Mouse (Mus musculus) lung, embryonic 14.5 days (tissue): ENCODE measurements around the gene Camta1. TPM values are rescaled to one million over a fixed set of nuclear protein-coding genes. Genes with fewer than 3 reads are reported as not detected.
A peak's percentile ranks its signal among the peaks of the same experiment; 100 is the strongest.

ENCODE experiments used
- ATAC-seq: fragments of 200-750 bp; cut with Nextera tagmentation; 2 replicates; pipeline ENCODE4 v1.8.0; 2017; ENCODE audit warnings: mild to moderate bottlenecking, moderate TSS enrichment, moderate library complexity; ENCODE audit not compliant: insufficient read depth
- DNase-seq: peaks from one replicate; pipeline ENCODE4 v3.0.0-alpha.2; 2015
- H3K27ac ChIP-seq: fragments of 300-500 bp; sonication (generic); 2 replicates; pipeline ENCODE4 v1.5.1; 2014; ENCODE audit warnings: low read depth, mild to moderate bottlenecking, moderate library complexity
- H3K27me3 ChIP-seq: fragments of 300-500 bp; sonication (generic); 2 replicates; pipeline ENCODE4 v1.6.1; 2014; ENCODE audit warnings: low read length, control low read depth; ENCODE audit not compliant: insufficient read depth
- H3K36me3 ChIP-seq: fragments of 300-500 bp; sonication (generic); 2 replicates; pipeline ENCODE4 v1.6.1; 2014; ENCODE audit warnings: control low read depth; ENCODE audit not compliant: insufficient read depth
- H3K4me1 ChIP-seq: fragments of 300-500 bp; sonication (generic); 2 replicates; pipeline ENCODE4 v1.6.1; 2014; ENCODE audit warnings: antibody characterized with exemption, control low read depth; ENCODE audit not compliant: insufficient read depth
- H3K4me2 ChIP-seq: fragments of 300-500 bp; sonication (generic); 2 replicates; pipeline ENCODE4 v1.6.1; 2014; ENCODE audit warnings: mild to moderate bottlenecking
- H3K4me3 ChIP-seq: fragments of 300-500 bp; sonication (generic); 2 replicates; pipeline ENCODE4 v1.5.1; 2014; ENCODE audit warnings: low read depth, low read length
- H3K9ac ChIP-seq: fragments of 300-500 bp; sonication (generic); 2 replicates; pipeline ENCODE4 v1.6.1; 2014
- H3K9me3 ChIP-seq: fragments of 300-500 bp; sonication (generic); 2 replicates; pipeline ENCODE4 v1.6.1; 2016; ENCODE audit warnings: low read depth, low read length, control low read depth
- CTCF ChIP-seq: IDR thresholded peaks from 2 replicates; pipeline ENCODE4 v1.5.1; 2016; ENCODE audit warnings: antibody characterized with exemption, low read depth
- WGBS: fragments of 180-500 bp; shearing (Covaris S2); extraction: QIAGEN DNeasy Blood & Tissue Kit; methylation state at CpG from one replicate; pipeline ENCODE4 v1.1.7; 2014; 5-methylcytosine and 5-hydroxymethylcytosine counted together
- polyA plus RNA-seq: library from polyadenylated mRNA; unstranded; fragments of >200 nt; fragmentation: Nextera tagmentation; extraction: Ambion mirVana; gene quantifications from 2 replicates; pipeline ENCODE4 v1.2.1, GENCODE M21; 2014

The Camta1 gene
- polyA plus RNA-seq, 1 experiment from 2014 or later, result 87.5 TPM

- no peak overlapping the region for H3K9ac ChIP-seq
- no peak overlapping the region for H3K4me3 ChIP-seq
- H3K27me3 ChIP-seq, result no peaks in the 10 kb centered on the region
- H3K27ac ChIP-seq, result no peak overlapping the region
- H3K36me3 ChIP-seq, result no peaks in the 10 kb centered on the region
- WGBS, result 27% methylated on average over 12 of the region's 12 CpGs
- no peaks in the 10 kb centered on the region for H3K9me3 ChIP-seq
- H3K4me1 ChIP-seq, result no peaks in the 10 kb centered on the region
- DNase-seq (peak; percentile 81), ATAC-seq (peak; percentile 93)
- H3K4me2 ChIP-seq, result no peak overlapping the region
- TF ChIP-seq CTCF, result no peak
These were observed 488.7 kb downstream of the Camta1 start for GRCm38 (mm10) chr4:151372855-151373566.

GRCm38 (mm10) chr4:151366941-151367545 lies 494.6 kb downstream of the Camta1 start:
- DNase-seq (peak; percentile 76), ATAC-seq (peak; percentile 79)
- 23% methylated on average over 14 of the region's 14 CpGs for WGBS

DNA sequence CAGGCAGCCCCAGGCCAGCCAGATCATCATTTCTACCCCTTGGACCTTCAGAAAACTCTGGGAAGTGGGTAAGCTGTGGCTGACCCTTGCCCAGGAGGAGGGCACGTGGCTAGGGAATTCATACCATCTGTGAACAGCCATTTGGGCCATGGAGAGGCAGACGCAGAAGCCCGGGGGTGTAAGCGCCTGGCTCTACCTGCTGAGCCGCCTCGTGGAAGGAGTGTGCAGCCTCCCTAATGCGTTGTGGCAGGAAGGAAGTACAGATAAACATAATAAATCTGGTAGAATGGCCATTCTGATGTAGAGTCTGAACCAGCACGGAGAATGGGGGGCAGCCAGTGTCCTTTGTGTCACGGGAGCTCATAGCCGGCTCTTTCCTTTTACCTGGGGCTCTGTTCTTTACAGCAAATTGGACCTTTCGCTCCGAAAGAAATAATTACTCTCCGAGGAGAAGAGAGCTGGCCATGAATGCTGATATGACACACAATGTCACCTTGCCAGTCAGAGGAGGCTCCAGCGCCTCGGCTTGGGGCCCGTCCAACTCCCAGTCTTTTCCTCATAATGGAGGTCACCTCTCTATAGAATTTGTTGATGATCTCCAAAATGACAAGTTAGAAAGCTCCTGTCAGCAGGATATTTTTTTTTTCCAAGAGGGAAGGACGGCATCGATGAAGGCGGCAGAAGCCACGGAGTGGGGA lies 500.6 kb downstream of the Camta1 start:
- Histone ChIP-seq H3K27ac (no peak overlapping the region), H3K4me1 (no peaks in the 10 kb centered on the region), H3K4me3 (no peak overlapping the region), H3K36me3 (no peaks in the 10 kb centered on the region), H3K9ac (no peak overlapping the region), H3K9me3 (no peaks in the 10 kb centered on the region), H3K4me2 (no peak overlapping the region), H3K27me3 (0 out of 2 replicates have a peak, but pooled peaks cover 6% of the 10 kb centered on the region)
- WGBS, result 57% methylated on average over 20 of the region's 20 CpGs
- DNase-seq (no peak), ATAC-seq (no peak)
- TF ChIP-seq CTCF, result no peak

More at GRCm38 (mm10) chr4:151366941-151367545, 494.6 kb downstream of the Camta1 start:
- 0 out of 2 replicates have a peak, but pooled peaks cover 3% of the 10 kb centered on the region for H3K27me3 ChIP-seq
- no peak overlapping the region for H3K27ac ChIP-seq
- no peaks in the 10 kb centered on the region for H3K36me3 ChIP-seq
- H3K4me3 ChIP-seq, result no peak overlapping the region
- H3K4me1 ChIP-seq, result no peaks in the 10 kb centered on the region
- no peak overlapping the region for H3K9ac ChIP-seq
- no peaks in the 10 kb centered on the region for H3K9me3 ChIP-seq
- no peak for TF ChIP-seq CTCF
- no peak overlapping the region for H3K4me2 ChIP-seq

DNA sequence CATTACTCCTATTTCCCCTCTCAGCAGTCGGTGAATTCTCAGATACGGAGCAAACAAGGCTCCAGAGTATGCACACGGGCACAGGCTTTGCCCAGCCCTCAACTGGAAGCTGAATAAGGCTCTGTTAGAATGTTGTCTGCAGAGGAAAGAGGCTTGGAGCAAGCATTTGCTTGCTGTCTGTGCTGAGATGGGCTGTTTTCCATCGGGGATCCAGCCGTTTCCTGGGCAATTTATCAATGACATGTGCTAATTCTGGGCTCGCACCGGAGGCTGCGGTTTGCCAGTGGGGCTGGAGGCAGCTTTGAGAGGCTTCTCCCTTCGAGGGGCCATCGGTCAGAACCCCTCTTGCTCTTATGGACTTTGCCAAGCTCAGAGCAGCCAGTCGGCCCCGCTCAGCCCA lies 506.2 kb downstream of the Camta1 start:
- peak; percentile 36 for DNase-seq
- Histone ChIP-seq H3K9ac (no peak overlapping the region), H3K4me2 (no peak overlapping the region), H3K27ac (no peak overlapping the region), H3K27me3 (0 out of 2 replicates have a peak, but pooled peaks cover 3% of the 10 kb centered on the region), H3K4me3 (no peak overlapping the region), H3K36me3 (no peaks in the 10 kb centered on the region), H3K9me3 (no peaks in the 10 kb centered on the region), H3K4me1 (peaks cover 5% of the 10 kb centered on the region; the same call in 1 of the 2 replicates)
- no peak for ATAC-seq
- WGBS, result 24% methylated on average over 12 of the region's 12 CpGs
- no peak for TF ChIP-seq CTCF

DNA sequence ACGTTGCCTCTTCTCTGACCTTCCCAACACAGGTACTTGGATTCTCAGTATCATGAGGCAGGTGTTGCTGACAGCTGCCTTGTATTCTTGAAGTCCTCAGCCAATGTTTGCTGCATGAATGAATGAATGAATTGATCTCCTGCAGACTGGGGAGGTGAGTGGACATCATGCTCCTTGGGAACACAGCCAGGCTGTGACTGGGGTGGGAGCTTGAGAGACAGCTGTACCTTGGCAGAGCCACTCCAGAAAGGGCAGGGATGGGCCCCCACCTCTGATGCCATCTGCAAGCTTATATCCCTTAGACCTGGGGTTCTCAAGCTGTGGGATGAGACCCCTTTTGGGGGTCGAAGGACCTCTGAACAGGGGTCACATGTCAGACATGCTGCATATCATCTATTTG lies 508.9 kb downstream of the Camta1 start:
- H3K36me3 ChIP-seq, result no peaks in the 10 kb centered on the region
- H3K27me3 ChIP-seq, result 0 out of 2 replicates have a peak, but pooled peaks cover 3% of the 10 kb centered on the region
- H3K4me1 ChIP-seq, result peaks cover 5% of the 10 kb centered on the region; the same call in 1 of the 2 replicates
- no peak for TF ChIP-seq CTCF
- DNase-seq, result no peak
- H3K9me3 ChIP-seq, result no peaks in the 10 kb centered on the region
- no peak overlapping the region for H3K4me3 ChIP-seq
- WGBS, result 49% methylated on average over 2 of the region's 2 CpGs
- H3K4me2 ChIP-seq, result no peak overlapping the region
- H3K9ac ChIP-seq, result no peak overlapping the region
- ATAC-seq, result no peak
- no peak overlapping the region for H3K27ac ChIP-seq

DNA sequence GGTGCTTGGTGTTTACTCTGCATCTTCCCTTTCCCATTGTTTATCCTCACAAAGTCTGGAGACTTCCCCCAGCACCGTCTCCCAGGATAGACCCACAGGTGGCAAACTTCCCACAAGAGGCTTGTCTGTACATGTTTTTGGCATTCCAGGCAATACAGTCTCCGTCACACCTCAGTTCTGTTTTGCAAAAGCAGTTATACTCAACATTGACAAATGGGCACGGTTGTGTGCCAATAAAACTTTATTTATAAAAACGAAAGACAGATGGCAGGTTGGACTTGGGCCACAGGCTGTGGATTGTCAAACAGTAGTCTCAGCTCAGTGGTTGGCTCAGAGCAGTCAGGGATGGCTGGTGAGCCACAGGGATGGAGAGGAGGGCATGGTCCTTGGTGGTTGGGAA lies 509.4 kb downstream of the Camta1 start:
- Histone ChIP-seq H3K27ac (no peak overlapping the region), H3K4me3 (no peak overlapping the region), H3K27me3 (no peaks in the 10 kb centered on the region), H3K9ac (no peak overlapping the region), H3K4me1 (peaks cover 5% of the 10 kb centered on the region; the same call in 1 of the 2 replicates), H3K4me2 (peak overlapping the region; percentile 11; the same call in 1 of the 2 replicates), H3K36me3 (no peaks in the 10 kb centered on the region), H3K9me3 (no peaks in the 10 kb centered on the region)
- DNase-seq (peak; percentile 29), ATAC-seq (no peak)
- WGBS, result 47% methylated on average over 4 of the region's 4 CpGs
- no peak for TF ChIP-seq CTCF

DNA sequence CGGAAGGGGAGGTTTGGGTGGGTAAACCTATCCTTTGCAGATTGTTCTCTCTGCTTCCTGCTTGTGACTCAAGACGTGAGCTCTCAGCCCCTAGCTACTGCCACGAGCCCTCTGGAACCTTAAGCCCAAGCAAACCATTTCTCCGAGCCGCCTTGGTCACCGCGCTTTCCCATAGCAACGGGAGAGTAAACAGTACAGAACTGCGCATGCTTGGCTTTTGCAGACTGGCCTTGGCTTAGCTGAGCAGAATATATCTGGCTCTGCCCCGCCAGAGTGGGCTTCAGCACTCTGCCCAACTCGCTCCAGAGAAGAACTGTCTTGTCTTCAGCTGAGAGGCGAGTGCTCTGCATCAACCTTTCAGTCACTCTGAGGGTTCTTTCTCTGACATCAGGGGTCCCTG lies 509.9 kb downstream of the Camta1 start:
- H3K4me1 ChIP-seq, result peaks cover 5% of the 10 kb centered on the region; the same call in 1 of the 2 replicates
- no peak overlapping the region for H3K27ac ChIP-seq
- no peaks in the 10 kb centered on the region for H3K27me3 ChIP-seq
- no peak overlapping the region for H3K4me3 ChIP-seq
- no peak overlapping the region for H3K9ac ChIP-seq
- 28% methylated on average over 12 of the region's 12 CpGs for WGBS
- TF ChIP-seq CTCF, result no peak
- H3K9me3 ChIP-seq, result no peaks in the 10 kb centered on the region
- H3K36me3 ChIP-seq, result no peaks in the 10 kb centered on the region
- DNase-seq (peak; percentile 68), ATAC-seq (peak; percentile 69; the same call in 1 of the 2 replicates)
- peak overlapping the region; percentile 11; the same call in 1 of the 2 replicates for H3K4me2 ChIP-seq
